Mouse (Mus musculus) liver, adult 2 months (tissue): Measurements from ENCODE around the gene Mrrf. TPM values are rescaled to one million over a fixed set of nuclear protein-coding genes. Genes with fewer than 3 reads are reported as not detected.
A peak's percentile ranks its signal among the peaks of the same experiment; 100 is the strongest.

ENCODE experiments used
- DNase-seq: peaks from one replicate; pipeline ENCODE4 v3.0.0-alpha.2; 2011; ENCODE audit warnings: low read depth, low spot score; ENCODE audit errors: extremely low read depth
- H3K27ac ChIP-seq: fragments of 200-500 bp; replicated peaks from 2 replicates; pipeline ENCODE4 v1.5.1; 2012; ENCODE audit warnings: low read depth, mild to moderate bottlenecking, control low read depth, inconsistent platforms, low read length; ENCODE audit not compliant: insufficient read depth
- H3K27me3 ChIP-seq: fragments of 200-500 bp; 2 replicates; pipeline ENCODE4 v1.6.1; 2012; ENCODE audit warnings: mild to moderate bottlenecking, moderate library complexity, low read length, inconsistent platforms; ENCODE audit not compliant: control insufficient read depth, insufficient read depth
- H3K36me3 ChIP-seq: fragments of 200-500 bp; 2 replicates; pipeline ENCODE4 v1.6.1; 2012; ENCODE audit warnings: low read length, inconsistent platforms; ENCODE audit not compliant: control insufficient read depth, insufficient read depth
- H3K4me1 ChIP-seq: fragments of 200-500 bp; 2 replicates; pipeline ENCODE4 v1.6.1; 2011; ENCODE audit warnings: low read length; ENCODE audit not compliant: control insufficient read depth, insufficient read depth
- H3K4me3 ChIP-seq: fragments of 200-500 bp; 2 replicates; pipeline ENCODE4 v1.5.1; 2011; ENCODE audit warnings: low read depth, mild to moderate bottlenecking, control low read depth, low read length, moderate library complexity; ENCODE audit not compliant: insufficient read depth
- H3K79me2 ChIP-seq: fragments of 200-500 bp; 2 replicates; pipeline ENCODE4 v1.6.1; 2012; ENCODE audit warnings: inconsistent platforms, mild to moderate bottlenecking, low read length, moderate library complexity; ENCODE audit not compliant: control insufficient read depth, insufficient read depth
- H3K9ac ChIP-seq: fragments of 200-500 bp; 2 replicates; pipeline ENCODE4 v1.6.1; 2012; ENCODE audit warnings: low read depth, mild to moderate bottlenecking, control low read depth, inconsistent platforms, low read length
- CTCF ChIP-seq: fragments of 200-500 bp; IDR thresholded peaks from 2 replicates; pipeline ENCODE4 v1.5.1; 2011; ENCODE audit warnings: low read depth, low read length, control low read depth
- POLR2A ChIP-seq: fragments of 200-500 bp; IDR thresholded peaks from 2 replicates; pipeline ENCODE4 v1.6.1; 2011; ENCODE audit warnings: low read length, control low read depth; ENCODE audit not compliant: insufficient read depth; ENCODE audit errors: extremely low read depth
- WGBS: fragments of 180-500 bp; shearing (Covaris S2); methylation state at CpG from one replicate; pipeline ENCODE4 v1.1.7; 2018; 5-methylcytosine and 5-hydroxymethylcytosine counted together
- polyA plus RNA-seq: library from polyadenylated mRNA; depleted of rRNA; stranded (reverse); fragments of >200 nt; gene quantifications from 2 replicates; pipeline ENCODE4 v1.2.3, GENCODE M21; 2012
- total RNA-seq: library from RNA; depleted of rRNA; stranded (reverse); fragments of >200 nt; gene quantifications from 2 replicates; pipeline ENCODE4 v1.2.3, GENCODE M21; 2014

Mrrf gene
- total and polyA plus RNA-seq, 2 experiments, result 20.0 to 28.0 TPM

- no peaks in the 10 kb centered on the region for H3K36me3 ChIP-seq
- DNase-seq, result no peak
- H3K9ac ChIP-seq, result no peak overlapping the region
- H3K79me2 ChIP-seq, result no peaks in the 10 kb centered on the region; the same call in 1 of the 2 replicates
- H3K4me3 ChIP-seq, result no peak overlapping the region
- H3K27ac ChIP-seq, result no peak overlapping the region
- peaks cover 13% of the 10 kb centered on the region for H3K4me1 ChIP-seq
- WGBS, result 24% methylated on average over 31 of the region's 31 CpGs
- no peak for TF ChIP-seq CTCF
- no peak for TF ChIP-seq POLR2A
- H3K27me3 ChIP-seq, result peaks cover 10% of the 10 kb centered on the region; the same call in 1 of the 2 replicates
These were observed 42.2 kb upstream of the Mrrf start for GRCm38 (mm10) chr2:36093914-36094475.

GRCm38 (mm10) chr2:36097129-36097815, 38.9 kb upstream of the Mrrf start:
- H3K36me3 ChIP-seq, result no peaks in the 10 kb centered on the region
- peak; percentile 61 for DNase-seq
- H3K27ac ChIP-seq, result no peak overlapping the region
- no peaks in the 10 kb centered on the region for H3K79me2 ChIP-seq
- 16% methylated on average over 18 of the region's 18 CpGs for WGBS
- no peak for TF ChIP-seq CTCF
- no peak for TF ChIP-seq POLR2A
- H3K4me1 ChIP-seq, result peaks cover 6% of the 10 kb centered on the region
- no peak overlapping the region for H3K4me3 ChIP-seq
- peaks cover 14% of the 10 kb centered on the region; the same call in 1 of the 2 replicates for H3K27me3 ChIP-seq
- H3K9ac ChIP-seq, result no peak overlapping the region

- Histone ChIP-seq H3K27ac (no peak overlapping the region), H3K4me3 (no peak overlapping the region), H3K36me3 (no peaks in the 10 kb centered on the region), H3K4me1 (peaks cover 7% of the 10 kb centered on the region), H3K27me3 (peaks cover 19% of the 10 kb centered on the region), H3K79me2 (no peaks in the 10 kb centered on the region), H3K9ac (no peak overlapping the region)
- no peak for DNase-seq
- TF ChIP-seq POLR2A, result no peak
- no peak for TF ChIP-seq CTCF
- 33% methylated on average over 5 of the region's 5 CpGs for WGBS
These were observed 38.2 kb upstream of the Mrrf start for GRCm38 (mm10) chr2:36098021-36098420.

GRCm38 (mm10) chr2:36099739-36100138, 36.5 kb upstream of the Mrrf start:
- no peak for TF ChIP-seq POLR2A
- no peak for TF ChIP-seq CTCF
- Histone ChIP-seq H3K27me3 (peaks cover 25% of the 10 kb centered on the region), H3K27ac (no peak overlapping the region), H3K4me1 (peaks cover 14% of the 10 kb centered on the region), H3K79me2 (no peaks in the 10 kb centered on the region), H3K4me3 (no peak overlapping the region), H3K36me3 (no peaks in the 10 kb centered on the region), H3K9ac (no peak overlapping the region)
- 44% methylated on average over 6 of the region's 6 CpGs for WGBS
- peak; percentile 6 for DNase-seq

GRCm38 (mm10) chr2:36101866-36102558, 34.2 kb upstream of the Mrrf start:
- Histone ChIP-seq H3K4me3 (no peak overlapping the region), H3K9ac (no peak overlapping the region), H3K79me2 (no peaks in the 10 kb centered on the region), H3K36me3 (no peaks in the 10 kb centered on the region), H3K4me1 (peaks cover 14% of the 10 kb centered on the region), H3K27ac (no peak overlapping the region), H3K27me3 (peaks cover 43% of the 10 kb centered on the region)
- no peak for TF ChIP-seq CTCF
- TF ChIP-seq POLR2A, result no peak
- 22% methylated on average over 28 of the region's 28 CpGs for WGBS
- DNase-seq, result no peak

GRCm38 (mm10) chr2:36102559-36102946, 33.6 kb upstream of the Mrrf start:
- DNase-seq, result no peak
- Histone ChIP-seq H3K27ac (no peak overlapping the region), H3K36me3 (no peaks in the 10 kb centered on the region), H3K4me1 (peaks cover 8% of the 10 kb centered on the region; the same call in 1 of the 2 replicates), H3K4me3 (peak overlapping the region; percentile 0; the same call in 1 of the 2 replicates), H3K9ac (no peak overlapping the region), H3K27me3 (peaks cover 41% of the 10 kb centered on the region), H3K79me2 (no peaks in the 10 kb centered on the region)
- no peak for TF ChIP-seq CTCF
- TF ChIP-seq POLR2A, result no peak
- WGBS, result 12% methylated on average over 21 of the region's 21 CpGs
